Mouse (Mus musculus): ENCODE data around the gene Pygo2.
"Not testable (repeated sequence)": the region's sequence is repeated elsewhere in the genome, so short reads cannot be mapped to it uniquely, and the experiment has no call there.

Gene Pygo2

DNA sequence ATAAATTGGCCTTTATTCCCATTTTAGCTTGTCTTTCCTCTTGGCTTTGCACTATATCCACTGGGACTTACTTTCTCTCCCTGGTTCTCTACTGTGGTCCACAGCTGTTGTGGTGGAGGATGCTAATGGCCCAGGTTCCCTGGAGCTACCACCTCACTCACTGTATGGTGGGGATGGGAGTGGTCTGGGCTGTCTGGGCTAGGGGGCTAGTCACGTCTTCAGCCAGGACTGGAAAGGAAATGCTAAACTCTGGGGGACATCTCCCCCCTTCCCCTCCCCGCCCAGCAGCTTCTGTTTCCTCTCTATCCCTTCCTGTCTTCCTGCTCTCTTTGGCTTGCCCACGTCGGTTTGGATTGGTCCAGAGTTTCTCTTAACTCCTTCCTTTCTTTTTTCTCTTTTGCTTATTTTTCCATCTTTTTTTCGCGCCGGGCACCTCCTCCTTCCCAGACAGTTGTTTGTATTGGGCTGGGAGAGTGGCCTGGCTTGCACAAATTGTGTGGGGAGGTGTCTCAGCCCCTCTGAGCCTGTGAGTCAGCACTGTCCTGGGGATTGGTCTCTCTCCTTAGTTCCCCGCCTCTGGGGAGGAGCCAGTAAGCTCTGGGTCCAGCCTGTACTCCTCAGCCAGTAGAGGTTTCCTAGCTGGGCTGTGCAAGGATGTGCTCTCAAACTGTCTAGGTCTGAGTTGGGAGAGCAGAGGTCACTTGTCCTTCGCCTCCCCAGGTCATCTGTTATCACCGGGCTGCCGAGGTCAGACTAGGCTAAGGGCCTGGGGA is 8.8 kb upstream of the Pygo2 start:
- DNase-seq: peak; percentile 78

DNA sequence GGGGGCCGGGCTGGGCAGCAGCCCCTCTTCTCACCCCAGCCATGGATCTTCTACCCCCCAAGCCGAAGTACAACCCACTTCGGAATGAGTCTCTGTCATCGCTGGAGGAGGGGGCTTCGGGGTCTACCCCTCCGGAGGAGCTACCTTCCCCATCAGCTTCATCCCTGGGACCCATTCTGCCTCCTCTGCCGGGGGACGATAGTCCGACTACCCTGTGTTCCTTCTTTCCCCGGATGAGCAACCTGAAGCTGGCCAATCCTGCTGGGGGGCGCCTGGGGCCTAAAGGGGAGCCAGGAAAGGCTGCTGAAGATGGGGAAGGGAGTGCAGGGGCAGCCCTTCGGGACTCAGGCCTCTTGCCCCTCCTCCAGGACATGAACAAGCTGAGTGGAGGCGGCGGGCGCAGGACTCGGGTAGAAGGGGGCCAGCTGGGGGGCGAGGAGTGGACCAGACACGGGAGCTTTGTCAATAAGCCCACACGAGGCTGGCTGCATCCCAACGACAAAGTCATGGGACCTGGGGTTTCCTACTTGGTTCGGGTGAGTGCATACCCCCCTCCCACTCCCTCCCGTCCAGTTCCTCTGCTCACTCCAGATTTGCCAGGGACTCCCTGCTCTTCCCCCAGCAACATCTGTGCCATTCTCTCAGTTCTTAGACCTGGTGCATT is 8.1 kb upstream of the Pygo2 start:
- DNase-seq: no peak

DNA sequence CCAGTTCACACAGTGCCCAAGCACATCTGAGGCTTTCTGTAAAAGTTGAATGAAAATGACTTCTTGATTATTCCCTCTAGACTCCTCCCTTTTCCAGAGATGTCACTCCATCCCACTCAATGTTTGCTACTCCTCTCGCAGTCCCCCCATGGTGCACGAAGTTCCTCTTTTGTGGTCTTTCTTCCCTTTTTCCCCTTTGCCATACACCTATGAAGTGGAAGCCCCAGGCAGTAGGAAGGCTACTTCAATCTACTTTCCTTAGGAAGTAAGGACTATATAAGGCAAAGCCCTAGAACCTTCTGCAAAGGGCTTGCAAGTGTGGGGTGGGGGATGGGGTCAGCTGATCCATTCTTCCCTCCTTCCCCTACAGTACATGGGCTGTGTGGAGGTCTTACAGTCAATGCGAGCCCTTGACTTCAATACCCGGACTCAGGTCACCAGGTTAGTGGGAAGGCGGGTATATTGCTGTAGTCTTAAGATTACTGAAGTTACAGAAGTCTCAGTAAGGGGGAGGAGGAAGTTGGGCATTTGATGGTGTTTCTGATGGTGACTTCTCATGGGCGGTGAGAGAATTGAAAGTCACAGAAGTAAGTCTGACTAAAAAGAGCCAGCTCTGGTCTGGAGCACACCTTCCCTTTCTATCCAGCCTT is 7.3 kb upstream of the Pygo2 start:
- no peak for DNase-seq

DNA sequence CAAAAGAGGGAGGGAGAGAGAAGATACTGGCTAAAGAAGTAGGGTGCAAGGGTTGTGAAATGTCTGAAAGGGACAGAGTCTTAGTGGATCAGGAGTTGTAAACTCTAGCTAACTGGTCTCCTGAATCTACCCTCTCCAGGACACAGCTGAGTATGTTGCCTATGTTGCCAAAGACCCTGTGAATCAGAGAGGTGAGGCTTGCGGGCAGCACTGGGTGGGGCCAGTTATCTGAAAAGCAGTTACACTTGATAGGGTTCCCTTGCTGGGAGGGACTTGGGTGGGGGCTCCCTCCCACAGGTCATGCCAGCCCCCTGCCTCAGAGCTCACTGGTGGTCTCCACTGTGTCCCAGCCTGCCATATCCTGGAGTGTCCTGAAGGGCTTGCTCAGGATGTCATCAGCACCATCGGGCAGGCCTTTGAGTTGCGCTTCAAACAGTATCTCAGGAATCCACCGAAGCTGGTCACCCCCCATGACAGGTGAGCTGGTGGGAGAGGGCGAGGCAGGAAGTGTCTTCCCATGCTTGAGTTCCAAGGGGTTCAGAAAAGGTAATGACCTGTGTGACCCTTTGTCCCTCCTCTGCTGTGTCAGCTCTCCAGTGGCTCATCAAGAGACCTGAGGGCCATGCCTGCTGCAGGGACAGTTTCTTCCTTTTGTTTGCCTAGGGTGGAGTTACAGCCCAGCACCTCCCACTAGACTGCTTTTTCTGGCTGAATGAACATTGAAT is 5.4 kb upstream of the Pygo2 start:
- no peak for DNase-seq

DNA sequence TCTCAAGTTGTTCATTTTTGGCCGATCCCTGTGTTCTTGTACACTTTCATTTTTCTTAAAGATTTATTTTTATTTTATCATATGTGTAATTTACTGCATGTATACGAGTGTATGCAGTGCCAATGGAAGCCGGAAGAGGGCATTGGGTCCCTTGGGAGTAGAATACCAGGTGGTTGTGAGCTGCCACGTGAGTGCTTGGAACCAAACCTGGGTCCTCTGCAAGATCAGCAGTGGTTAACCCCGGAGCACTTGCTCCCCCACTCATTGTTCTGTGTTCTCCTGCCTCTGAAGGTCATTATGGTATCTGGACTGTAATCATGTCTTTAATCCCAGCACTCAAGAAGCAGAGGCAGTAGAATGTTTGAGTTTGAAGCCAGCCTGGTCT is 4.9 kb upstream of the Pygo2 start:
- no peak for DNase-seq

DNA sequence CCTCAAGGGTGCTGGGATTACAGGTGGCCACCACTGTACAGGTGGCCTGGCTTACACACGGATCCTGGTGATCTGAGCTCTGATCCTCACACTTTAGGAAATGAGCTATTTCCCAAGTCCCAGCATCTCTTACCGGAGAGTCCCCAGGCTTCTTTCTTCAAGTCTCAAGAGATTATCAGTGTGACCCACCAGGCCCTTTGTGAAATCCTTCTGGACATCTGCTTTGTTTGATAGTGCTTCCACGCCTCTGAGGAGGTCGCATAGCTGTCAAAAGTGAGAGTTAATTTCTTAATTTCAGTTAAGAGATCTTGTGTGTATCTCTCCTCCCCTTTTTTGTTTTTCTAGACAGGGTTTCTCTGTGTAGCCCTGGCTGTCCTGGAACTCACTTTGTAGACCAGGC is 4.1 kb upstream of the Pygo2 start:
- no peak for DNase-seq

DNA sequence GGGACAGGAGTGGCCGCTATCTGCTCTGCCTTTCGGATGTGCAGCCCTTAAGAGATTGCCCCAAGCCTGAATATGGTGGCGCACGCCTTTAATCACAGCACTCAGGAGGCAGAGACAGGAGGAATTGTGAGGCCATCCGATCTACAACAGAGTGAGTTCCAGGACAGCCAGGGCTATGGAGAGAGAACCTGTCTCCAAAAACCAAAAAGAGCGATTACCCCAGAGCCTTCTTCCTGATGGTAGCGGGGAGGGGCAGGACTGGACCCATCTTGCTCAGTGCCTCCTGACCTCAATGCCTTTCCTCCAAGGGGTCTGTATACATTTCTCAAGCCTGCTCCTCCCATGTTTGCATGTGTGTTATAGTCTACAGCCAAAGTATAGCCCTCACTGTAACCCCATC is 993 bp upstream of the Pygo2 start:
- DNase-seq: not testable (repeated sequence)

DNA sequence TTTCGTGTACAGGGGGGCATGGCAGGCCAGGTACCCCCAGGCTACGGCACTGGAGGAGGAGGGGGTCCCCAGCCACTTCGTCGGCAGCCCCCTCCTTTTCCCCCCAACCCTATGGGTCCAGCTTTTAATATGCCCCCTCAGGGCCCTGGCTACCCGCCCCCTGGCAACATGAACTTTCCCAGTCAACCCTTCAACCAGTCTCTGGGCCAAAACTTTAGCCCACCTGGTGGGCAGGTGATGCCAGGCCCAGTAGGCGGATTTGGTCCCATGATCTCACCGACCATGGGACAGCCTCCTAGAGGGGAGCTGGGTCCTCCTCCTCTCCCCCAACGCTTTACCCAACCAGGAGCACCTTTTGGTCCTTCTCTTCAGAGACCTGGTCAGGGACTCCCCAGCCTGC is 2.6 kb downstream of the Pygo2 start:
- DNase-seq: no peak

DNA sequence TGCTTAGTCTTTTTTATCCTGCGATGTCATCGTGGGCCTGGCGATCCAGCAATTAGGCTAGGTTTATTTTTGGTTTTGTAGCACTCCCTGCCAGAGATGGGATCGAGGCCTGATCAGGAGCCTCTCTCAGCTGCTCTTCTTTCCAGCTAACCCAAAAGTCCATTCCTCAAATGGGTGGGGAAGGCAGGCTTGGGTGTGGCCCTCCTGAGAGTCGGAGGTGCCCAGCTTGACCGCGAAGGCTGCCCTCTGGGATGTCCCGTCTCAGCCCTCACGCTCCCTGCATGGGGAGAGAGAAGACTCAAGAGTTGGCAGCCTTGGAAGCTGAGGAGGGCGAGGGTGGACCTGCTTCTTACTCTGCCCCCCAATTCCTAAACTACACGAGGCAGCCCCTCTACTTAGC is 4.5 kb downstream of the Pygo2 start:
- no peak for DNase-seq

DNA sequence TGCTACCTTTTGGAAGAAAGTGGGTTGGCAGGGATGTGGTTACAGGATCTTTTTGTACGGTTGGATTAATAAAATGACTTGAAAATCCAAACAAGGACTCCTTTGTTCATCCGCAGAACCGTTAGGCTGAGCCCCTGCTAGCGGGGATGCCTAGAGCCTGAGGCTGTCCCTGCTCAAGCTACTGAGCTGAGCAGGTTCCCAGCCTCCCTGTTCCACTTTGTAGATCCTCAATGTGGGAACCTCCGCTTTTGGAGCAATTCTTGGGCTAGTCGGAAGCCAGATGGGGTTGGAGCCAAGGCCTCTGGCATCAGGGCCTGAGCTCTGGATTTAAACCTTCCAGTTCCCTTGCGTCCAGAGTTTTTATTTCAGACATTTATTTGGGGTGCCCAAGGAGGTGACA is 5.0 kb downstream of the Pygo2 start:
- DNase-seq: no peak

DNA sequence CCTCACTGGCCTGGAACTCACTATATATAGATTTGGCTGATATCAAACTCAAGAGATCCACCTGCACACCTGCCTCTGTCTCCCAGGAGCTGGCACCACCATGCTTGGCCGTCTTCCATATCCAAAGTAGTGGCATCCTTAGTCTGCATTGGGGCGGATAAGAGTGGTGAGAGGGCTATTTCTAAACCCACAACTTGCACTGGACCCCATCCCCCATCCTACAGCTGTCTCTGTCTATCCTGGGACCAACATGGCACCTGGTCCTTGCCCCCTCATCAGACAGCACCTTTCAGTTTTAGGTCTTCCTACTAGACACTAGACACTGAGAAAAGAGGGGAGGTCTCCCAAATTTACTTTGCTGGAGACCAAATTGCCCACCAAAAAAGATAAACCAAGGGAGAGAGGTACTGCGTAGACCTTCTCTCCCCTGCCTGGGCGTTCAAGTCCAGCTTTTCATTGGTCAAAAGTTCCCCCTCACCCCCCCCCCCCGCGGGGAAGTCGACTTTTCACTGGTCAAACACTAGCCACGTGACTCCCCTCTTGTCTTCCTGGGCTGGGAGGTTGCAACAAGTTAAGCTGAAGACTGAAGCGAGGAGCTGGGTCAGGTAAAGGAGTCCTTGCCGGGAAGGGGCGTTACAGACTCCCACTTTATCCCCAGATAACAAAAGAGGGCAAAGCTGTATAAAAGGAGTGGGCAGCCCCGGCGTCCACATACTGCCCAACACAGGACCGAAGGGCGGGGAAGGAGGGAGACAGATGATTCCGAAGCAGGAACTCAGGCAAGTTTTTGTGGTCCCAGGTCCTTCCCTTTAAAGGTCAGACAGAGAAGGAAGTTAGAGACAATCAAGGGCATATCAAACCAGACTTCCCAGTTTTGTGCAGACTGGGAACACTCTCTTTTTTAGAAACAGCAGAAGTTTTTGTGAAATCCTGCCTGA is 6.4 kb downstream of the Pygo2 start, which contains the start of gene Pbxip1:
Gene Pbxip1 (plus strand): TSS at position 531 of the 938 bp plus-strand sequence.
- DNase-seq: peak; percentile 82

DNA sequence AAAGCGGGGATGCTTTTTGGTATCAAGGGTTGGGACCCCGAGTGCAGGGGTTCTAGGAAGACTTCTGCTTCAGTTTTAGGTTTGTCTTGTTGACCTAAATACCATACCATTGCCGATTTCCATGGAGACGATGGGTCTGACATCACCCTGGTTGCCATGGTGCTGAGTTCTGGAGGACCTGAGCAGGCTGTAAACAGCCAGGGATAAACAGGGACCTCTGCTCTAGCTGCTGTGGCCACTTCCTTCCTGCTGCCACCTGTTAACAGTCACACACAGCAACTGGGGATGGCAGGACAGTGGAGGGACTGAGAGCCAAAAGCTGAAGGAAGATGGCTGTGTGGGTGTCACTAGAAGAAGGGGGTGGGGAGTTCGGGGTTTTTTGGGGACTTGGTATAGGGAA is 7.3 kb downstream of the Pygo2 start:
- no peak for DNase-seq

DNA sequence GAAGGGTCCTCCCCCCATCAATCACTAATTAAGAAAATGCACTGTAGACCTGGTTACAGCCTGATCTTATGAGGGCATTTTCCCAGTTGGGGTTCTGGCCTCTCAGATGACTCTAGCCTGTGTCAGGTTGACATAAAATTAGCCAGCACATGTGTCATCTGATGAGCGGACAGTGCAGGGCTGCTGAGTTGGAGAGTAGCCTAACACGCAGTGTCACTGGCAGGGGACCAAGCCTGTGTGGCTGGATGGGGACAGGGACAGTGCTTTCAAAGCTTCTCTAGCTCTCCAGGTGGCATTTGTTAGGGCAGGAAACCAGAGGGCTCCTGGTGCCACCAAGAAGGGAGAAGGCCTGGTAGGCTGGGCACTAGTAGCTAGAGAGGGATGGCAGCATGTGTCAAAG is 10.7 kb downstream of the Pygo2 start:
- no peak for DNase-seq

DNA sequence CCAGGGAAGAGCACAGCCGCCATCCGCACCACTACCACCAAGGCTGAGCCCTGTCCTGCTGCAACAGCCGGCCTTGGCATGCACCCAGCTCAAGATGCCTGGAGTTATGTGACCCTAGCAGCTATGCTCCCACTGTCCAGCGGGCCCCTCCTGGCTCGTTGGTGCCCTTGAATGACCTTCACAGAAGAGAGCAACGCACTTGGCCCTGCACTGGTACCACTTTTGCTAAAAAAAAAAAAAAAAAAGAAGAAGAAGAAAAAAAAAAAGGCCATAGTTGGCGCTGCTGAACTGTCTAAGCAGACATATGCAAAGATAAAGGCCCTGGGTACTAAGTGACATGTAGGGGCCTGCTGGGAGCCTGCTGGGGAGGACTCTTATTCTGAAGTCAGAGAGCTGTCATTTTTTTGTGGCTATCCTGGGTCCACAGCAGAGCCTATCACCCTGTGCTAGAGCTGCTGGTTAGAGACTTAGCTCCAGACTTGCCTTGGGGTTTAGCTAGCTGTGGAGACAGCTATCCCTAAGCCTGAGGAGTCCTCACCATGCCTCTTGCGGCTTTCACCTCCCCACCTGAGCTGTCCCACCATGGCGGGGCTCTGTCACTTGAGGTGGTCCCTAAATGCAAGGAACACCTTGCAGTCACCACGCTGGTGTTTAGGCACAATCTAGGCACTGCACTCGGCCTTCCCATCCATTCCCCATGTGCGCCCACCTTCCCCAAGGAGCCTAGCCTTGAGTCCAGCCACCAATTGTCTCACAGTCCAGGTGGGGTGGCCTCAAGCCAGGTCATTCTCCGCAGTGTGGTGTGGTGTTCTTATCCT is 18.9 kb downstream of the Pygo2 start:
- DNase-seq: peak; percentile 47

DNA sequence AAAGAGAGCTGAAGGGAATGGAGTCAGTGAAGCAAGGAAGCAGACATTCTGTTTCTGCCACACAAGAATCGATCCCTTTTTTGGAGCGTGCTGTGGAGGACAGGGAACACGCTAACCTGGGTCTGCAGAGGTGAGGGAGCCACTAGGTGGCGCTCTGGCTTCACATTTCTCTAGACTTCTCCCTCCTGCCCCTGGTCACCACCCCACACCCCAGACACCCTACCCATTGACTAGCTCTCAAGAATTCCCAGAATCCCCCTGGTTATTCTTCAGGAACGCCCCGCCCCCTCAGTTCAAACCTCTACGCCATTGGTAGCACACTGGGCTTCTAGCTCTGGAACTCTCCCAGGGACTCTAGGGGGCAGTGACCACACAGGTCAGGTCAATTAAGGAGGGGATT is 19.5 kb downstream of the Pygo2 start:
- DNase-seq: peak; percentile 82

DNA sequence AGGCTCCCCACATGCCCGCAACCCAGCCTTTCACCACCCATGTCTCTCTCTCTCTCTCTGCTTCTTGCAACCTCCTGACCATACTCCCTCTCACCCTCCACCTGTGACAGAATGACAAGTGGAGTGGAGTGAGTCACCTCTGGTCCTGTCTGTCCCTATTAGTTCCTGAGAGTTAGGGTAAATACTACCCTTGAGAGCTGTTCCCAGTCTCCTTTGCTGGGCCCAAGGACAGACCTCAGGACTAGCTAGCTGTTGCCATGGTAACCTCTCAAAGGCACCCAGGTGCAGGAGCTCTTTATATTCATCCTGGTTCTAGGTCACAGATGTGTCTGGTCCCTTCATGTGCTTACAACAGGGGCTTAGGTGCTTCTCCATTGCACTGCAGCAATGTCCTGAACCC is 21.9 kb downstream of the Pygo2 start:
- no peak for DNase-seq

DNA sequence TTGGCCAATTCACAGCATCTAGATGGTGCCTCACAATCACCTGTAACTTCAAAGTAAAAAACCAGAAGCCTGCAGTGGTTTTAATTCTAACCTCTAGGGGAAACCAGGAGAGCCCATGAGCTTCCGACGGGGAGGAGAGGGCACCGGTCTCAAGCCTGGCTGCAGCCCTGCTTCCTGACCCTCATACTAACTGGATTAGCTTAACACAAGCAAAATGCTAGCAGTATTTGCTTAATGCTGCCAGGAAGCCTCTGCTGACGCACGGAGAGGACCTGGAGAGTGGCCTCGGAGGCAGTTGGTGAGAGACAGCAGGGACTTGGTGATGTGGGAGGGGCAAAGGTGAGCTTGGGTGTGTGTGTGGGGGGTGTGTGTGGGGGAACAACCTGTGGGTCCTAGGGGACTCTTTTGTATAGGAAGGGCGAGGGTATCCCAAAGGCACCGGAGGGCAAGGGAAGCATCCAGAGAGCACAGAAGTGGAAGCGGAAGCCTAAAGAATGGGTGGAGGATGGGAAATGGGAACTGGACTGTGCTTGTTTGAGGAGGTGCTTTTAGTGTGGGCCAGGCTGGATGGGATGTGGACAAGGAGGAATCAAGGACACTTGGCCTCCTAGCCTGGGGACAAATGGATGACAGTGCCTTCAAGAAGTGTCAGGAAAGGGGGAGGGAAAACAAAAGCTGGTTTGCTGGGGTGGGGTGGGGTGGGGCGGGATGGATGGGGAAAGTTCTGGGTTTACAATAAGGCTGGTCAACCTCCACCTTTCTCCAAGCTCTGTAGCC is 24.6 kb downstream of the Pygo2 start, which contains the start of gene Pmvk:
Gene Pmvk (plus strand): TSS at position 141 of the 777 bp plus-strand sequence.
- no peak for DNase-seq

DNA sequence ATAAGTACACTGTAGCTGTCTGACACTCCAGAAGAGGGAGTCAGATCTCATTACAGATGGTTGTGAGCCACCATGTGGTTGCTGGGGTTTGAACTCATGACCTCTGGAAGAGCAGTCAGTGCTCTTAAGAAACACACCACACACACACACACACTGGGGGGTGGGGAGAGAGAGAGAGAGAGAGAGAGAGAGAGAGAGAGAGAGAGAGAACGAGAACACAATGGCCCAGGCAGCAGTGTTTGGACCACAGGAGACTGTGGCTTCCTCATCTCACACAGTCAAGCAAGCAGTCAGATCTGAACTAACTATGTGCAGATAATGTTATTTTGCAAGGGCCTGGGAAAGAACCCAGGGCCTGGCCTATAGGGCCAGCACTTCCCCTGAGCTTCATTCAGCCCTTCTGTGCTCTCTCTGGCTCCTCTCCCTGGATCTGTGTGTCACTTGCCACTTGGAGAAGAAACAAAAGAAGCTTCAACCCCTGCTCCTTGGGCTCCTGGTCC is 25.8 kb downstream of the Pygo2 start:
- no peak for DNase-seq

DNA sequence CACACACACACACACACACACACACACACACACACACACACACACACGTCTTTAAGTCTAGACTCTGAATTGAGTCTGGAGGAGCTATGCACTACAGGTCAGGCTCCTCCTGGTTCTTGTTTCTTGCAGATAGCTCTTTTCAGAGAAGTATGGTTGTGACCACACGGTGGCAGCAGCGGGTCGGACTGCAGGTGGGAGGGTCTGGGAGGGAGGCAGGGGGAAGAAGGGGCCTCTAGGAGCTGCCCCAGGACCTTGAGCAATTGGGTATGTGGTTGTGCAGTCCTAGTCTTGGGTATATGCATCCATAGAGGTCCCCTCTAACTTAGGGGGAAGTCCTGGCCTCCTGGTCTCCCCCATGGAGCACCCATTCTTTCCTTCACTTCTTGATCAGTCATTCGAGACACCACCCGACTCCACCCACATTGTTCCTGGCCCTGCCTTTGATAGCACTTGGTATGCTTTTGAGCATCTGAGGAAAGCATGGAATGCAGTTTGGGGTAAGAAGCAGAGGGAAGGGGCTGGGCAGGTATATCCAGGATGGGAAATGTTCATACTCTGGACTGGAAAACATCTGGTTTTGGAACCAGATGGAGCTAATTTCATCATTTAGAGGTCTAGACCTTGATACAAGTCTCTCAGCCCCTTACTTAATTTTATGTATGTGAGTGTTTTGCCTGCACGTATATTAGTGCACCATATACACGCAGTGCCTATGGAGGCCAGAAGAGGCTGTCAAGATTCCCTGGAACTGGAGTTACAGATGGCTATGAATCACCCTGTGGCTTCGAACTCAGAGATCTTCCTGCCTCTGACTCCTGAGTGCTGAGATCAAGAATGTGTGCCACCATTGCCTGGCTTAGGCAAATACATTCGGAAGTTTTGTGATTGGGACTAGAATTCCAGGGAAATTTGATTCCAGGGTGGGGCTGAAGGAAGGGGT is 27.0 kb downstream of the Pygo2 start:
- DNase-seq: peak; percentile 73
